Mouse (Mus musculus) layer of hippocampus, postnatal 25 days (tissue): ENCODE data around the gene Olfr523. TPM values are rescaled to one million over a fixed set of nuclear protein-coding genes. Genes with fewer than 3 reads are reported as not detected.

Experiments used
- DNase-seq, 2 experiments: peaks; one replicate each; pipeline ENCODE4 v3.0.0; 2022; ENCODE audit warnings: mixed read lengths in 2 of 2, low spot score in 1 of 2; ENCODE audit errors: extremely low spot score in 1 of 2
- total RNA-seq, 2 experiments: library from RNA; stranded (reverse); gene quantifications; 2 replicates each; pipeline ENCODE4 v1.2.3; 2021

Olfr523 gene
- total RNA-seq, 2 experiments from 2014 or later = 0.25 TPM; not detected in 1

DNA sequence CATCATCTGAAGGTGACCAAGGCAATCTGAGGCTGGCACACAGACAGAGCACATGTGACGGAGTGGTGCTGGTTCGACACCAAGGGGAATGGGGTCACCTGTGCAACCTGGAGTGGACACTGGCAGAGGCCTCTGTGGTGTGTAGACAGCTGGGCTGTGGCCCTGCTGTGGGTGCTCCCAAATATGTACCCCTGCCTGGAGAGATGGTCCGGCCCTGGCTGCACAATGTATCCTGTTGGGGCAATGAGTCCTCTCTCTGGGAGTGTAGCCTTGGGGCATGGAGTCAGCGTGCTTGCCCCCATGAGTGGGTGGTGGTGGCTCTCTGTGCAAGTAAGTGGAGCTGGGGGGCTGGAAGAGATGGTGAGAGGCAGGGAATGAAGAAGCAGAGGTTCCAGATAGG is 47.4 kb downstream of the Olfr523 start:
- no peak for DNase-seq

DNA sequence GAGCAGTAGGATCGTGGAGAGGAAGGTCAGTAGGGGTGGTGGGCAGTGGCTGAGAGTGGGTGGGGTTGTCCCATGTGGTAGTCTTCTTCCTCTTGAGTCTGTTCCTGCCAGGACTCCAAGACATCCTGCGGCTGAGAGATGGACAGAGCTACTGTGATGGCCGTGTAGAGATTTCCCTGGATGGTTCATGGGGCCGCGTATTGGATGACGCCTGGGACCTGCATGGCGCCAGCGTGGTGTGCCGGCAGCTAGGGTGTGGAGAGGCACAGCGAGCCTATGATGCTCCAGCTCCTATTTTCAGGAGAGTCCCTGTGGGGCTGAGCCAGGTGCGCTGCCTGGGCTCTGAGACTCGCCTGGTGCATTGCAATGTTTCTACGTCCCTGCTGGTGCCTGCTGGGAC is 51.2 kb downstream of the Olfr523 start:
- no peak for DNase-seq

Other genes with a start within 250 kb of the Olfr523 start
- gene Utf1, start 229.4 kb upstream of the Olfr523 start, total RNA-seq = not detected
- 1 to 10 TPM; 1.0 to 1.4 TPM for gene 6430531B16Rik, start 194.5 kb upstream of the Olfr523 start, total RNA-seq
- gene Adam8, start 180.7 kb upstream of the Olfr523 start, total RNA-seq = 1 to 10 TPM; 3.3 to 3.4 TPM
- 10 to 100 TPM; 21.7 to 26.4 TPM for gene Zfp511, start 136.8 kb upstream of the Olfr523 start, total RNA-seq
- gene Tubgcp2, start 136.5 kb upstream of the Olfr523 start, total RNA-seq = 10 to 100 TPM; 36.6 to 38.0 TPM
- under 1 TPM; 0.12 to 0.14 TPM for gene Msx3, start 124.1 kb upstream of the Olfr523 start, total RNA-seq
- 100 to 1,000 TPM; 235 to 258 TPM for gene Caly, start 90.7 kb upstream of the Olfr523 start, total RNA-seq
- not detected for gene Prap1, start 79.8 kb upstream of the Olfr523 start, total RNA-seq
- gene Fuom, start 70.8 kb upstream of the Olfr523 start, total RNA-seq = 10 to 100 TPM; 38.3 to 47.5 TPM
- 1 to 10 TPM; 4.0 to 4.7 TPM for gene Paox, start 57.4 kb upstream of the Olfr523 start, total RNA-seq
- gene Echs1, start 56.7 kb upstream of the Olfr523 start, total RNA-seq = 10 to 100 TPM; 52.1 to 59.8 TPM
- 10 to 100 TPM; 24.9 to 30.2 TPM for gene Mtg1, start 35.7 kb upstream of the Olfr523 start, total RNA-seq
- gene Sprn, start 18.3 kb upstream of the Olfr523 start, total RNA-seq = 100 to 1,000 TPM; 191 to 207 TPM
- not detected for gene Olfr522, start 8.5 kb upstream of the Olfr523 start, total RNA-seq
- not detected for gene Olfr524, start 32.7 kb downstream of the Olfr523 start, total RNA-seq
- under 1 TPM; 0.39 to 0.63 TPM for gene Cd163l1, start 45.0 kb downstream of the Olfr523 start, total RNA-seq
- under 1 TPM; 0.22 to 0.26 TPM for gene 5830411N06Rik, start 74.1 kb downstream of the Olfr523 start, total RNA-seq
- not detected for gene Olfr525, start 147.6 kb downstream of the Olfr523 start, total RNA-seq
- gene Olfr527, start 160.8 kb downstream of the Olfr523 start, total RNA-seq = not detected
- not detected for gene Olfr60, start 188.5 kb downstream of the Olfr523 start, total RNA-seq
- not detected for gene Olfr530, start 203.1 kb downstream of the Olfr523 start, total RNA-seq
- not detected for gene Olfr531, start 229.7 kb downstream of the Olfr523 start, total RNA-seq
- not detected for gene Olfr532, start 248.4 kb downstream of the Olfr523 start, total RNA-seq